ENCODE assay signal across 8 mouse cellular contexts in the genomic region with DNA sequence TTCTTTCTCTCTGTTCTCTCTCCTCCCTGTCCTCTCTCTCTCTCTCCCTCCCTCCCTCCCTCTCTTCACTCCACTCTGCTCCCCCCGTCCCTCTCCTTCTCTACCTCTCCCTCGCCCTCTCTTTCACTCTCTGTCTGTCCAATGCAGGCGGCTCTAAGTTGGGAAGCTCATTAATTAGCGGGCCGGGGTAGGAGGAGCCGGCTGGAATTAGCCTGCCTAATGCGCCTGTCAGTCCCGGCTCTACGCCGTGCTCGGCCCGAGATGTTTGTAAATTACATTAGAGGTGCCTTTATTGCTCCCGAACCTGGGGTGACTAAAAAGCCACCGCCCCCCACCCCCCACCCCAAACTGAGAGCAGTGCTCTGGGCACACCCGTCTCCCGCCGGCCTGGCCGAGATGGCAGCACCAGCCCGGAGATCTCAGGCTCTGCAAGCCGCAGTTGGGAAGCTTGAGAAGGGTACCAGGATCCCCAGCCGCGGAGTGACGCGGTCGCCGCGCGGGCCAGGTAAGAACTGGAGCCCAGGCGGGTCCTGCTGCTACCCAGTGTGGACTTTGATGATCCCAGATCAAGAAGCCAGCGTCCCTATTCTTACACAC. TPM values are rescaled to one million over a fixed set of nuclear protein-coding genes. Genes with fewer than 3 reads are reported as not detected.
A peak's percentile ranks its signal among the peaks of the same experiment; 100 is the strongest.
DNase-seq lines count a peak whose midpoint lies in the region; ATAC-seq and TF ChIP-seq lines count a peak whose summit lies in the region.

A gene (minus strand): TSS at position 47 of the 597 bp plus-strand sequence.

- peaks cover 95% of the 10 kb centered on the region for H3K27me3 ChIP-seq in heart, embryonic 14.5 days (ENCODE audit: control insufficient read depth, insufficient read depth, low read length)
- peaks cover 98% of the 10 kb centered on the region for H3K27me3 ChIP-seq in liver, postnatal 0 days (ENCODE audit: insufficient read depth, low read length)

- H3K4me2 ChIP-seq in heart, embryonic 14.5 days (ENCODE audit: low read length) = peak within 1 kb of the TSS; percentile 69
- H3K4me2 ChIP-seq in liver, postnatal 0 days (ENCODE audit: low read depth, low read length) = peak within 1 kb of the TSS; percentile 55

- peak within 1 kb of the TSS; percentile 27; the same call in 1 of the 2 replicates for H3K9ac ChIP-seq in heart, embryonic 14.5 days (ENCODE audit: low read length)
- H3K9ac ChIP-seq in liver, postnatal 0 days (replicated peaks) = no peak within 1 kb of the TSS

- no peaks in the 10 kb centered on the region for H3K36me3 ChIP-seq in heart, embryonic 14.5 days (ENCODE audit: control insufficient read depth, insufficient read depth, low read length)
- H3K36me3 ChIP-seq in liver, postnatal 0 days (replicated peaks; ENCODE audit: insufficient read depth, low read length) = no peaks in the 10 kb centered on the region

- peak within 1 kb of the TSS; percentile 33 for H3K4me3 ChIP-seq in brown adipose tissue, adult 24 weeks (ENCODE audit: insufficient read depth, low read depth, low read length)
- H3K4me3 ChIP-seq in heart, embryonic 14.5 days (ENCODE audit: control insufficient read depth in 1 of 2, insufficient read depth in 1 of 2, low read depth in 1 of 2, low read length in 2 of 2) = peak within 1 kb of the TSS; percentile 31 to 43
- peak within 1 kb of the TSS; percentile 34 for H3K4me3 ChIP-seq in liver, postnatal 0 days (ENCODE audit: low read depth, low read length)

- WGBS in heart, embryonic 14.5 days = 1% methylated on average over 30 of the region's 30 CpGs
- whole genome bisulfite sequencing in liver, postnatal 0 days (ENCODE audit: insufficient replicate concordance) = under 1% methylated on average over 30 of the region's 30 CpGs

- TF ChIP-seq EP300 in liver, postnatal 0 days (IDR thresholded peaks at IDR 0.05; ENCODE audit: low read depth) = no peak

- H3K4me1 ChIP-seq in brown adipose tissue, adult 24 weeks (ENCODE audit: control insufficient read depth, insufficient read depth, insufficient read length, low read length) = peaks cover 5% of the 10 kb centered on the region; the same call in 1 of the 2 replicates
- peaks cover 0 to 37% of the 10 kb centered on the region in 2 experiments; a peak in 3 of 4 replicates for H3K4me1 ChIP-seq in heart, embryonic 14.5 days (ENCODE audit: control insufficient read depth in 2 of 2, insufficient read depth in 2 of 2, low read length in 2 of 2)
- H3K4me1 ChIP-seq in liver, postnatal 0 days (ENCODE audit: insufficient read depth) = peaks cover 12% of the 10 kb centered on the region

- no peaks in the 10 kb centered on the region for H3K9me3 ChIP-seq in heart, embryonic 14.5 days (ENCODE audit: control insufficient read depth, low read length)
- H3K9me3 ChIP-seq in liver, postnatal 0 days (ENCODE audit: low read length) = no peaks in the 10 kb centered on the region

- DNase-seq in heart, adult 11 months = peak; percentile 91
- DNase-seq in heart, adult 8-10 months (ENCODE audit: low spot score) = no peak
- no peak for DNase-seq in liver, postnatal 0 days
- DNase-seq in layer of hippocampus, postnatal 25 days (ENCODE audit: extremely low spot score in 1 of 2, low spot score in 1 of 2) = no peak
- DNase-seq in thymus, postnatal 0 days (ENCODE audit: low spot score) = no peak
- no peak for DNase-seq in lung, postnatal 4 days

- ATAC-seq in heart, embryonic 14.5 days (ENCODE audit: insufficient number of reproducible peaks, insufficient read depth, low FRiP score, low read depth) = no peak
- no peak for ATAC-seq in liver, postnatal 0 days

- no peak for TF ChIP-seq CTCF in liver, postnatal 0 days (IDR thresholded peaks at IDR 0.05; ENCODE audit: low read depth)

- H3K27ac ChIP-seq in brown adipose tissue, adult 24 weeks (replicated peaks; ENCODE audit: low read depth, low read length) = no peak within 1 kb of the TSS
- no peak within 1 kb of the TSS for H3K27ac ChIP-seq in heart, embryonic 14.5 days (replicated peaks in 1 of 2; ENCODE audit: control insufficient read depth in 1 of 2, insufficient read depth in 1 of 2, low read depth in 2 of 2, low read length in 2 of 2)
- H3K27ac ChIP-seq in liver, postnatal 0 days (ENCODE audit: low read depth) = no peak within 1 kb of the TSS

RNA-seq across cellular contexts. Expression of the gene that starts here (rescaled TPM):
- under 1 TPM in 1 of 4 experiments, not detected in 3; 0.17 TPM for total RNA-seq in heart, adult 8-10 months (2022)
- 0.75 TPM in 1 of 2 replicates, not detected in the other for polyA plus RNA-seq in brown adipose tissue, adult 24 weeks (2012; ENCODE audit: insufficient read depth, insufficient read length, missing spikeins)
- polyA plus RNA-seq in heart, embryonic 14.5 days (2014; fragmentation: Nextera tagmentation; extraction: Ambion mirVana) = not detected in 2 replicates
- 0.04 TPM in 1 of 2 replicates, not detected in the other for polyA plus RNA-seq in liver, postnatal 0 days (2015; fragmentation: Nextera tagmentation; extraction: Ambion mirVana)
- total RNA-seq in layer of hippocampus, postnatal 25 days (2021) = not detected
- not detected in 2 replicates for polyA plus RNA-seq in thymus, postnatal 0 days (2015; fragmentation: Nextera tagmentation; extraction: Ambion mirVana)
